Mouse (Mus musculus) hindbrain, embryonic 10.5 days (tissue): ENCODE measurements around the gene Olfr1380. TPM values are rescaled to one million over a fixed set of nuclear protein-coding genes. Genes with fewer than 3 reads are reported as not detected.
"Not testable (repeated sequence)": the region's sequence is repeated elsewhere in the genome, so short reads cannot be mapped to it uniquely, and the experiment has no call there.

Experiments used
- DNase-seq: peaks from one replicate; pipeline ENCODE4 v3.0.0-alpha.2; 2017; ENCODE audit warnings: low spot score
- H3K27ac ChIP-seq: fragments of 300-500 bp; sonication (generic); 2 replicates; pipeline ENCODE4 v1.5.1; 2016; ENCODE audit warnings: mild to moderate bottlenecking, moderate library complexity
- H3K27me3 ChIP-seq: fragments of 300-500 bp; sonication (generic); 2 replicates; pipeline ENCODE4 v1.6.1; 2016; ENCODE audit warnings: mild to moderate bottlenecking; ENCODE audit not compliant: poor library complexity, insufficient read depth, severe bottlenecking
- H3K36me3 ChIP-seq: fragments of 300-500 bp; sonication (generic); 2 replicates; pipeline ENCODE4 v1.6.1; 2016; ENCODE audit warnings: mild to moderate bottlenecking, moderate library complexity
- H3K4me1 ChIP-seq: fragments of 300-500 bp; sonication (generic); replicated peaks from 2 replicates; pipeline ENCODE4 v1.6.1; 2016; ENCODE audit warnings: mild to moderate bottlenecking
- H3K4me3 ChIP-seq: fragments of 300-500 bp; sonication (generic); 2 replicates; pipeline ENCODE4 v1.5.1; 2016; ENCODE audit warnings: mild to moderate bottlenecking, moderate library complexity
- H3K9me3 ChIP-seq: fragments of 300-500 bp; sonication (generic); 2 replicates; pipeline ENCODE4 v1.6.1; 2016; ENCODE audit warnings: mild to moderate bottlenecking, moderate library complexity
- WGBS: fragments of 180-500 bp; shearing (Covaris S2); methylation state at CpG from one replicate; pipeline ENCODE4 v1.1.7; 2016; 5-methylcytosine and 5-hydroxymethylcytosine counted together
- polyA plus RNA-seq: library from polyadenylated mRNA; unstranded; fragments of >200 nt; fragmentation: Nextera tagmentation; extraction: Ambion mirVana; gene quantifications from 2 replicates; pipeline ENCODE4 v1.2.1, GENCODE M21; 2016

Olfr1380 gene
- polyA plus RNA-seq, 1 experiment from 2014 or later: not detected

GRCm38 (mm10) chr11:49608938-49609867, 52.5 kb downstream of the Olfr1380 start, which contains the start of gene Flt4:
Gene Flt4, plus strand, starts transcription at chr11:49609263.
- H3K27me3 ChIP-seq: peaks cover 74% of the 10 kb centered on the region
- H3K27ac ChIP-seq, H3K9me3 ChIP-seq, H3K36me3 ChIP-seq: not testable (repeated sequence)
- peak; percentile 49 for DNase-seq
- WGBS: 5% methylated on average over 61 of the region's 61 CpGs
- peak within 1 kb of the TSS; percentile 57 for H3K4me3 ChIP-seq
- H3K4me1 ChIP-seq: peaks cover 20% of the 10 kb centered on the region

GRCm38 (mm10) chr11:49609868-49610824, 53.5 kb downstream of the Olfr1380 start:
- peak; percentile 25 for DNase-seq
- WGBS: 2% methylated on average over 52 of the region's 52 CpGs
- H3K27ac ChIP-seq: not testable (repeated sequence)

GRCm38 (mm10) chr11:49611349-49611748, 54.7 kb downstream of the Olfr1380 start:
- Histone ChIP-seq H3K4me1 (peaks cover 20% of the 10 kb centered on the region), H3K27me3 (peaks cover 86% of the 10 kb centered on the region)

More at GRCm38 (mm10) chr11:49609868-49610824, 53.5 kb downstream of the Olfr1380 start:
- peaks cover 20% of the 10 kb centered on the region for H3K4me1 ChIP-seq
- peak overlapping the region; percentile 57 for H3K4me3 ChIP-seq
- not testable (repeated sequence) for H3K36me3 ChIP-seq, H3K9me3 ChIP-seq
- H3K27me3 ChIP-seq: peaks cover 83% of the 10 kb centered on the region

GRCm38 (mm10) chr11:49612154-49612553, 55.5 kb downstream of the Olfr1380 start:
- DNase-seq: no peak
- WGBS: 61% methylated on average over 3 of the region's 3 CpGs
- peaks cover 82% of the 10 kb centered on the region for H3K27me3 ChIP-seq

More at GRCm38 (mm10) chr11:49611349-49611748, 54.7 kb downstream of the Olfr1380 start:
- WGBS: 20% methylated on average over 3 of the region's 3 CpGs
- H3K9me3 ChIP-seq, H3K27ac ChIP-seq, DNase-seq, H3K36me3 ChIP-seq, H3K4me3 ChIP-seq: not testable (repeated sequence)

GRCm38 (mm10) chr11:49613349-49613748, 56.7 kb downstream of the Olfr1380 start:
- 14% methylated on average over 10 of the region's 10 CpGs for WGBS
- H3K4me1 ChIP-seq: peaks cover 20% of the 10 kb centered on the region
- H3K27me3 ChIP-seq: peaks cover 72% of the 10 kb centered on the region
- H3K9me3 ChIP-seq: no peaks in the 10 kb centered on the region
- H3K36me3 ChIP-seq: no peaks in the 10 kb centered on the region
- no peak overlapping the region for H3K27ac ChIP-seq
- DNase-seq: no peak
- H3K4me3 ChIP-seq: no peak overlapping the region

More at GRCm38 (mm10) chr11:49612154-49612553, 55.5 kb downstream of the Olfr1380 start:
- Histone ChIP-seq H3K4me1 (peaks cover 20% of the 10 kb centered on the region), H3K36me3 (no peaks in the 10 kb centered on the region), H3K9me3 (no peaks in the 10 kb centered on the region), H3K4me3 (no peak overlapping the region), H3K27ac (no peak overlapping the region)

Other genes with a start within 250 kb of the Olfr1380 start
- not detected in 2 replicates for gene Olfr1391, start 234.1 kb upstream of the Olfr1380 start, polyA plus RNA-seq
- not detected in 2 replicates for gene Olfr1390, start 221.7 kb upstream of the Olfr1380 start, polyA plus RNA-seq
- gene Olfr1389, start 133.8 kb upstream of the Olfr1380 start, polyA plus RNA-seq: not detected in 2 replicates
- gene Olfr1388, start 120.3 kb upstream of the Olfr1380 start, polyA plus RNA-seq: 0.05 and 0.16 TPM in 2 replicates
- gene Olfr1387, start 101.5 kb upstream of the Olfr1380 start, polyA plus RNA-seq: not detected in 2 replicates
- gene Olfr1386, start 91.8 kb upstream of the Olfr1380 start, polyA plus RNA-seq: not detected in 2 replicates
- gene Olfr1385, start 67.8 kb upstream of the Olfr1380 start, polyA plus RNA-seq: not detected in 2 replicates
- gene Olfr1384, start 50.2 kb upstream of the Olfr1380 start, polyA plus RNA-seq: not detected in 2 replicates
- not detected in 2 replicates for gene Olfr1383, start 37.2 kb upstream of the Olfr1380 start, polyA plus RNA-seq
- not detected in 2 replicates for gene Olfr1382, start 28.6 kb upstream of the Olfr1380 start, polyA plus RNA-seq
- gene Olfr1381, start 13.4 kb upstream of the Olfr1380 start, polyA plus RNA-seq: not detected in 2 replicates
- gene Flt4, start 52.4 kb downstream of the Olfr1380 start, polyA plus RNA-seq: 4.3 and 5.4 TPM in 2 replicates
- gene Scgb3a1, start 106.7 kb downstream of the Olfr1380 start, polyA plus RNA-seq: not detected in 2 replicates
- gene Cnot6, start 155.8 kb downstream of the Olfr1380 start, polyA plus RNA-seq: 57.3 and 60.8 TPM in 2 replicates
- 16.0 and 22.1 TPM in 2 replicates for gene Gfpt2, start 237.3 kb downstream of the Olfr1380 start, polyA plus RNA-seq